Mouse (Mus musculus) brain, embryonic 14.5 days (tissue): ENCODE measurements around the gene Calml3. TPM values are rescaled to one million over a fixed set of nuclear protein-coding genes. Genes with fewer than 3 reads are reported as not detected.
"Not testable (repeated sequence)": the region's sequence is repeated elsewhere in the genome, so short reads cannot be mapped to it uniquely, and the experiment has no call there.

Source experiments
- DNase-seq: peaks from one replicate; pipeline ENCODE4 v3.0.0-alpha.2; 2011; ENCODE audit warnings: low read depth
- CTCF ChIP-seq: fragments of 200-500 bp; IDR thresholded peaks from 2 replicates; pipeline ENCODE4 v1.5.1; 2012; ENCODE audit warnings: inconsistent platforms, mild to moderate bottlenecking, moderate library complexity, borderline replicate concordance; ENCODE audit not compliant: insufficient read depth, insufficient read length; ENCODE audit errors: extremely low read depth
- POLR2A ChIP-seq: fragments of 200-500 bp; IDR thresholded peaks from 2 replicates; pipeline ENCODE4 v1.6.1; 2012; ENCODE audit warnings: mild to moderate bottlenecking, inconsistent platforms, borderline replicate concordance; ENCODE audit not compliant: poor library complexity, insufficient read depth, insufficient read length, severe bottlenecking; ENCODE audit errors: extremely low read depth
- polyA plus RNA-seq: library from polyadenylated mRNA; depleted of rRNA; stranded (reverse); fragments of >200 nt; gene quantifications from 2 replicates; pipeline ENCODE4 v1.2.3, GENCODE M21; 2012; rRNA removed

Gene Calml3
- polyA plus RNA-seq, result 0.11 and 0.43 TPM in 2 replicates

DNA sequence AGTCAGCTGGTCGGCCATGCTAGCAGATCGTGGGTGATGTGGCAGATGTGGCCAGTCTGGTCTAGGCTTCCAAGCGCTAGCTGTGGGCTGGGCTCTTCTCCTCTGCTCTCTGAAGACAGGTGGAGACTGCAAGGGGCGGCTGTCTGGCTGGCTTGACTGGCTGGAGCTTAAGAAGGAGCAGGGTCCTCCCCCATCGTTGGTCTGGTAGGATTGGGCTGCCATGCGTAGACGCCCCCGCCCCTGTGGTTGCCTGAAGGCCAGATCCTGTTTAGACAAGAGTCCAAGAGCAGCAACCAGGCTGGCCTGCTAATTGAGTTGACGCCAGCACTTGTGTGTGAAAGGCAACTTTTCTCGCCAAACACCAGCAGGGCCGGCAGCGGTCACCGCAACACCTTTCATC, at the start of gene Calml3:
Gene Calml3, minus strand, starts transcription at position 131 of the 400 bp plus-strand sequence.
- DNase-seq, result no peak
- TF ChIP-seq CTCF (no peak), POLR2A (no peak)

DNA sequence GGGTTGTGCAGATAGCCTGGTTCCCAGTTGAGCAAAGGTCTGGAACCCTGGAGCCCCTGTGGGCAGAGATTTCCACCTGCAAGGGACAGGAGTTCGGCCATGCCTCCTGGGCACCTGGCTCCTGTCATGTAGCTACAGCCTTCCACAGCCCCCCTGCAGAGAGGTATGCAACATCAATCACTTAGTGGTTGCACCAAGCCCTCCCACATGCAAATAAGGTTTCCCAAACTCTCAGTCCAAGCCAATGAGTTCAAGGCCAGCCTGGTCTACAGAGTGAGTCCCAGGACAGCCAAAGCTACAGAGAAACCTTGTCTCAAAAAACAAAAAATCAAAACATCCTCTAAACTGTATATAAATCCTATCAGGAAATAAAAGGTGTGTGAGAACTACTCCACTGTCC, 46.2 kb upstream of the Calml3 start:
- no peak for DNase-seq

DNA sequence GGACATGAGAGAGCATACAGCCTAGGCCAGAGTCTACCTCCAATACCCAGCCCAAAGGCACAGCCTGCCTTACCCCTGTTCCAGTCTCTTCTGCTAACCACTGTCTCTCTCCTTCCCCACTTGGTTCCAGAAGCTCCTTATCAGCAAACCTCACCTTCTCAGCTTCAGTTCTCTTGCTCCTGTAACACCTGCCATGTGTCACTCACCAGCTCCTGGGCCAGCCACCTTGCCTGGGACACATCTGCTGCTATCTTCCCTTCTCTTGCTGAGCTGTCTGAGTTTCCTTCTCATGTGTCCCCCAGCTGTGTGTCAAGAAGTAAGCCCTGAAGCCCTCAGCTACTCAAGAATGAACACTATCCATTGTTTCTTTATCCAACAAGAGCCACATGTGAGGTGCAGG, 36.5 kb upstream of the Calml3 start:
- DNase-seq, result not testable (repeated sequence)

More for the DNA sequence above, 46.2 kb upstream of the Calml3 start:
- no peak for TF ChIP-seq POLR2A
- no peak for TF ChIP-seq CTCF

DNA sequence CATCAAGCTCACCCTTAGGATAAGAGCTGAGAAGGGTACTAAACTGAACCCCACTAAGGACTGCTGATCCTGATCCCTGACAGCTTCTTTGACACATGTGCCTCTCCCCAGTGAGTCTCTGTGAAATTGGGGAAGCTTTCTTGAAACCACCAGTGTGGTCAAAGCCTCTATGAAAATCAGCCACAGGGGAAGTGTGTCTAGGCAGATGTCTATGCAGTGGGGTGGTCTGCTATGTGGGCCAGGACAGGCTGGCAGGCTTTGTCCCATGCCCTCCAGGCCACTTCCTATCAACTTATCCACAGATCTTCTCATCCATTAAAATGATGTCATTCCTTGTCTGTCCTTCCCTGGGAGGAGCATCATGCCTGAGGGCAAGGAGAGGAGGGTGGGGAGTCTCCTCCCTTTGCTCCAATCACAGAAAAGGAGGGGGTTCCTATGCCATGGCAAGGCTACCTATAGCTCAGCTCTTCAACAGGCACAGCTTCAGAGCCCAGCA, 33.2 kb upstream of the Calml3 start, which contains the start of gene Calm4:
Gene Calm4, plus strand, starts transcription at position 446 of the 496 bp plus-strand sequence.
- not testable (repeated sequence) for DNase-seq

DNA sequence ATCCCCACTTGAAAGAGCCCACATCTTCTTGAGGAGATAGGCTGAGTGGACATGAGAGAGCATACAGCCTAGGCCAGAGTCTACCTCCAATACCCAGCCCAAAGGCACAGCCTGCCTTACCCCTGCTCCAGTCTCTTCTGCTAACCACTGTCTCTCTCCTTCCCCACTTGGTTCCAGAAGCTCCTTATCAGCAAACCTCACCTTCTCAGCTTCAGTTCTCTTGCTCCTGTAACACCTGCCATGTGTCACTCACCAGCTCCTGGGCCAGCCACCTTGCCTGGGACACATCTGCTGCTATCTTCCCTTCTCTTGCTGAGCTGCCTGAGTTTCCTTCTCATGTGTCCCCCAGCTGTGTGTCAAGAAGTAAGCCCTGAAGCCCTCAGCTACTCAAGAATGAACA, 29.5 kb upstream of the Calml3 start:
- not testable (repeated sequence) for DNase-seq

DNA sequence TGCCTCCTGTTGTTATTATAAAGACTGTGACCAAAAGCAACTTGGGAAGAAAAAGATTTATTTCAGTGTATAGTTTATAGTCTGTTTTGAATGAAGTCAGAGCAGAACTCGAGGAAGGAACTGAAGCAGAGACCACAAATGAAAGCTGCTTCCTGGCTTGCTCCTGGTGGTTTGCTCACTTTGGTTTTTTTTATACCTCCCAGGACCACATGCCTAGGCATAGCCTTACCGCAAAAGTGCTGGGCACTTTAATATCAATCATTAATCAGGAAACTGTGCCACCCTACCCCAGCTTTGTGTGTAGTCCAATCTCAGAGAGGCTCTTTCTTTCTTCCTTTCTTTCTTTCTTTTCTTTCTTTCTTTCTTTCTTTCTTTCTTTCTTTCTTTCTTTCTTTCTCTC, 28.3 kb upstream of the Calml3 start:
- TF ChIP-seq CTCF (no peak), POLR2A (no peak)
- no peak for DNase-seq

DNA sequence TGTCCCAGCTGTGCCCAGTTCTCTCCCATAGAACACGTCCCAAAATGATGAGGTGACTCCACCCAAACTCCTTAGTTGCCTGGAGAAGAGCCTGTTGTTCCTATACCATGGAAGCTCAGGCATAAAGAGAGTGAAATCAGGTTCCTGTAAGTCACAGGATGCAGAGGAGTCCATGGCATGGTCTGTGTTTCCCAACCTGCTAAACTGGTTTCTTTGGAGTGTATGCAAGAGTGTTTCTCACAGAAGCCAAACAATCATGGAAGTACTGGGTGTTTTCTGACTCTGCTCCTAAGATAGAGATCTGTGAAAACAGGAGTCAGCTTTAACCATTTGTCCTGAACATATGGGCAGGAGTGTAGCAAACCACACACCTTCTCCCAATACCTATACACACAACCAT, 27.9 kb upstream of the Calml3 start:
- DNase-seq, result no peak
- TF ChIP-seq CTCF (no peak), POLR2A (no peak)

DNA sequence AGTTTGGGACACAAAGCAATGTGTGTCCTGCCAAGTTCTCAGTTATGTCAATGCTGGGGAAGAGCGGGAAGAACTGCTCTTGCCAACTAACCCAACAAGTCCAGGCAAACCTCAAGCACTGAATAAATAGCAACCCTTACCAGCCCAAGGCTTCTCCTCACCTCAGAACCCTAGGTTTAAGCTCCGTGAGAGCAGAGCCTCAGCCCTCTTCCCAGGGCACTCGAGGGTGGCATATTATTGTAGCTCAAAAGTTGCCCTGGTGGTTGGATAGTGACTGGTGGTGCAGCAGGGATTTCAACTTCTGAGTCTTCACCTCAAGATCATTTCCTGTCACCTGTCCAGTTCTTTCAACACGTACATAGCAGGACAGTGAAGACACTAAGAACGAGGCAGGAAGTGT, 27.4 kb upstream of the Calml3 start:
- TF ChIP-seq CTCF, result no peak
- TF ChIP-seq POLR2A, result no peak
- no peak for DNase-seq

DNA sequence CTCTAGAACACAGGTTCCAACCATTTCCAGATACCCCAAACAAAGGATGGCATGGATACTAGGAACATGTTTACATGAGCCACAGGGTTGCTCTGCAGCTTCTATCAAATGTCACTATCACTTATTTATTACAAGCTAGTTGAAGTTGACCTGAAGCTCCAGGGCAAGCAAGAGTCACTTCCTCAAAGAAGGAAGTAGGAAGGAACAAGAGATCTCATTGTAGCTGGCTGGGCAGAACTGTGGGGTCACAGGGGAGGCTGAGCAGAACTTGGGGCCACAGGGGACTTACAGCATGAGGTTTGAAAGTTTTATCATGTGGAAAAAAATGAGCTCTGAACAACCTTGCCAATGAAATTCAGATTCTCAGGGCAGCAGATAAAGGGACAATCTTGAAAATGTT, 21.6 kb upstream of the Calml3 start:
- no peak for DNase-seq
- no peak for TF ChIP-seq POLR2A
- TF ChIP-seq CTCF, result no peak

DNA sequence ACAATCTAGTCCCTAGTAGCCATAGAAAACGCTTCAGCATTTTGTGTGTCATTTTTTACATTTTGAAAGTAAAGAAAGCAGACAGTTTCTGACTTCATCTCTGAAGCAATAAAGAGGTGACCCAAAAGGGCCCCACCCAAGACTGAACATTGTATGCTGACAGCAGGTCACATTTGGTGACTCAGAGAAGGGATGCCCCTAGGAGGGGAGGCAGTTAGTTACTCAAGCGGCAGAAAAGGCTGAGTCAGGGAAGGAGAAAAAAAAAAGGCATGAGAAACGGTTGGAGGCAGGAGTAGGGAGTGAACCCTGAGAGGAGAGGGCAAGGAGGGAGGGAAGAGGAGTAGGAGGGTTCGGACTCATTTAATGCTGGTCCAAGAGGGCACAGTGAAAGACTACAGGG, 18.0 kb upstream of the Calml3 start:
- no peak for DNase-seq
- TF ChIP-seq POLR2A (no peak), CTCF (no peak)

DNA sequence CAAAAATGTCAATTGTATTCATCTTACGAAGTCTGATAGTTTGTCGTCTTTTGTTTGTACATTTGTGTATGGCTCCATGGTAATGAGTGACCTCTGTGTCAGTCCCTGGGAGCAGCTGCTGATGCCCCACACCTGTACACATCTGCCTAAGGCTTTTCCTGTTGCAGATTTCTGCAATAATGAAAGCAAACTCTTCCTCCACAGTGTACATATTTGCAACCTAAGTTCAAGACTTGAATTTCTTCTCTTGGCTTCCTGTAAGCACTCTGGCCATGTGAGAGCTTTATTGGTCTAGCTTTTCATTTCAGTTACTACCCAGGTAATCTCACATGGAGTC, 14.6 kb upstream of the Calml3 start:
- TF ChIP-seq POLR2A (no peak), CTCF (no peak)
- no peak for DNase-seq

DNA sequence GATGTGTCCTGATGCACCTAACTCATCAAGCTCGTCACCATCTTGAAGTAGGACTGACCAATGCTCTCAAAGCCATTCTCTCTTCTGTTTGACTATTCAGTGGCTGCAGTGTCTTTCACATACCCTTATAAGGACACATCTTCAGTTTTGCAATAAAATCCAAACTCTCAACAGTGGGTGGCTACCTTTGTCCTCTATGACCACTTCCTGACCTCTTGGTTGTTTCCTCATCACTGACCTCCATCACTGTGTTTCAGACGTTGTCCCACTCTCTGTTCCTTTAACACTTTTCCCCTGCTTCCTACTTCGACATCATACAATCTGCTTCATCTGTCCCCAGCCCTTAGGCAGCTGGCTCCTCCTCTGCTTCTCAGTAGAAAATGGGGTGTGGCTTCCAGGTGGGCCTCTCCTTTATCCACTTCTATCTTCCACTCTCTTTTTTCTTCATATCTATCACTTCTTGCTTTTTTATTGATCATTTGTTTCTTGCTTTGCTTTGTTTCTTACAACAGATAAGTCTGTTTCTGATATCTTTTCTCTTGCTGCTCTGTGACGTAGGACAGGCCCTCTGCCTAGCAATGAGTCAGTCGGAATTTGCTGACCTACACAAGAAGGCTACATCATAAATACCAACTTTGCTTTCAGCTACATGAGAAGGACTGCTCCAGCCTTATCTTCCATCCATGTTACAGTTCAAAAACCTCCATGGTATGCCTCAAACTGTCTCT, 14.1 kb upstream of the Calml3 start:
- no peak for DNase-seq
- TF ChIP-seq POLR2A, result no peak

DNA sequence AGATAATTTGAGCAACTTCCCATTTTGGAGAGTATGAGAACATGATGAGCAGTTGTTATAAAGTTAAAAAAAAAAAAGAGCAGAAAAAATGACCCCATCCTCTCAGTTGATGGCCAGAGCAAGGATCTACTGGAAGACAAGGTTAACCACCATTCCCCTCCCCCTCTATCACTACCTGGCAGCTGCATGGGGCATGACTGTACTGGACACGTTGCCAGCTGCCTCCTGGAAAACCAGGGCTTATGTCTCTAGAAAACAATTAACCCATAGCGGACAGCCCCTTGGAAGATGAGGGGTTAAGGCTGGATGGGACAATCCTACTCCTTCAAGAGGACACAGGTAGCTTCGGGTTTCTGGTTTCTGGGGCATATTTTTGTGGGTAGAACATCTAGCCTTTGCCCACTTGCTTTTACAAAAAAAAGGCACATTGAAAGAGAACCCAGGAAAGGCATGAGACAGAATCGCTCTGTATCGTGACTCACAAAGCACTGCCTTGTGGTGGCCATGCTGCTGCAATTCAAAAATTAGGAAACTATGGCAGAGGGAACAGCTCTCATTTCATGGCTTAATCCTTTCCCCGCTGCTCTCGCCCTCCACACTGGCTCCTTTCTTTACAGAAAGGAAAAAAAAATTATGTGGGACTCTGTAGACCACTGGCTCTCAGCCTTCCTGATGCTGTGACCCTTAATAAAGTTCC, 3.2 kb upstream of the Calml3 start:
- no peak for DNase-seq
- no peak for TF ChIP-seq POLR2A
- no peak for TF ChIP-seq CTCF
